Mouse (Mus musculus): ENCODE measurements around the gene Cux2. TPM values are rescaled to one million over a fixed set of nuclear protein-coding genes. Genes with fewer than 3 reads are reported as not detected.

The Cux2 gene
- 9.0 and 9.9 TPM in 2 replicates for polyA plus RNA-seq (2015; fragmentation: Nextera tagmentation; extraction: Ambion mirVana)

- Histone ChIP-seq H3K4me3 (ENCODE audit: low read length) (peak within 1 kb of the TSS; percentile 79), H3K9me3 (ENCODE audit: low read length) (no peaks in the 10 kb centered on the region), H3K27me3 (ENCODE audit: insufficient read depth, low read length) (peaks cover 34% of the 10 kb centered on the region), H3K36me3 (ENCODE audit: insufficient read depth, low read length) (no peaks in the 10 kb centered on the region), H3K4me1 (ENCODE audit: insufficient read depth, low read length) (peaks cover 44% of the 10 kb centered on the region), H3K9ac (replicated peaks; ENCODE audit: low read length) (peak within 1 kb of the TSS; percentile 94), H3K4me2 (replicated peaks; ENCODE audit: low read depth, low read length) (peak within 1 kb of the TSS; percentile 77), H3K27ac (ENCODE audit: low read length) (peak within 1 kb of the TSS; percentile 84)
- ATAC-seq (ENCODE audit: low FRiP score, low TSS enrichment) = peak; percentile 75
- WGBS = under 1% methylated on average over 82 of the region's 90 CpGs
Measured at GRCm38 (mm10) chr5:122050017-122050831, at the start of gene Cux2. Cux2 (minus strand) TSS chr5:122050102.

DNA sequence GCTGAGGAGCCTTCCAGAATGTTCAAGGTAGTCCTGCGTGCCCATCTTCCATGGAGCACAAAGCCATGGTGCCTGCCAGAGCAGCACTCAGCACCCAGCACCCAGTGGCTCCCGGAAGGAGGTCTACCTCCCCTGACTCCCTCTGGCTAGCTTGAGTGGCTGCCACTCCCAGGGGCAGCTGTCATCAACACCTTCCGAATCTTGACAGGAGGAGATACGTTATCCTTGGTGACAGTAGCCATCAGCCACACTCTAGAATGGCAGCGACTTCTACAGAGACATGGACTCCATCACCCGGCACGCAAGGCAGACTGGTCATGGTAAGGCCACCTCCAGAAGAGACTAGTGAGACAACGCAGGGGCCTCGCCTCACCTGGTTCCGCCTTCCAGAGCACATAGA is 44.5 kb upstream of the Cux2 start:
- Histone ChIP-seq H3K4me2 (replicated peaks; ENCODE audit: low read depth, low read length) (no peak overlapping the region), H3K9me3 (ENCODE audit: low read length) (0 out of 2 replicates have a peak, but pooled peaks cover 4% of the 10 kb centered on the region), H3K4me1 (ENCODE audit: insufficient read depth, low read length) (peaks cover 2% of the 10 kb centered on the region; the same call in 1 of the 2 replicates), H3K4me3 (ENCODE audit: low read length) (no peak overlapping the region), H3K27me3 (ENCODE audit: insufficient read depth, low read length) (no peaks in the 10 kb centered on the region), H3K36me3 (ENCODE audit: insufficient read depth, low read length) (no peaks in the 10 kb centered on the region), H3K9ac (replicated peaks; ENCODE audit: low read length) (no peak overlapping the region), H3K27ac (ENCODE audit: low read length) (no peak overlapping the region)
- 92% methylated on average over 10 of the region's 10 CpGs for WGBS
- ATAC-seq (ENCODE audit: low FRiP score, low TSS enrichment) = no peak

- no peaks in the 10 kb centered on the region for H3K36me3 ChIP-seq (ENCODE audit: insufficient read depth, low read length)
- H3K4me2 ChIP-seq (replicated peaks; ENCODE audit: low read depth, low read length) = no peak overlapping the region
- H3K9me3 ChIP-seq (ENCODE audit: low read length) = 0 out of 2 replicates have a peak, but pooled peaks cover 4% of the 10 kb centered on the region
- WGBS = 55% methylated on average over 14 of the region's 14 CpGs
- H3K4me1 ChIP-seq (ENCODE audit: insufficient read depth, low read length) = peaks cover 2% of the 10 kb centered on the region; the same call in 1 of the 2 replicates
- no peak for ATAC-seq (ENCODE audit: low FRiP score, low TSS enrichment)
- H3K27me3 ChIP-seq (ENCODE audit: insufficient read depth, low read length) = no peaks in the 10 kb centered on the region
- H3K9ac ChIP-seq (replicated peaks; ENCODE audit: low read length) = no peak overlapping the region
- no peak overlapping the region for H3K4me3 ChIP-seq (ENCODE audit: low read length)
- H3K27ac ChIP-seq (ENCODE audit: low read length) = no peak overlapping the region
Measured at GRCm38 (mm10) chr5:122093734-122094133, 43.8 kb upstream of the Cux2 start.

GRCm38 (mm10) chr5:122092794-122093193 is 42.9 kb upstream of the Cux2 start:
- Histone ChIP-seq H3K9ac (replicated peaks; ENCODE audit: low read length) (no peak overlapping the region), H3K36me3 (ENCODE audit: insufficient read depth, low read length) (no peaks in the 10 kb centered on the region), H3K9me3 (ENCODE audit: low read length) (0 out of 2 replicates have a peak, but pooled peaks cover 4% of the 10 kb centered on the region), H3K27ac (ENCODE audit: low read length) (no peak overlapping the region), H3K4me1 (ENCODE audit: insufficient read depth, low read length) (peaks cover 2% of the 10 kb centered on the region; the same call in 1 of the 2 replicates), H3K4me3 (ENCODE audit: low read length) (no peak overlapping the region), H3K4me2 (replicated peaks; ENCODE audit: low read depth, low read length) (no peak overlapping the region), H3K27me3 (ENCODE audit: insufficient read depth, low read length) (no peaks in the 10 kb centered on the region)
- 48% methylated on average over 11 of the region's 11 CpGs for WGBS
- no peak for ATAC-seq (ENCODE audit: low FRiP score, low TSS enrichment)

DNA sequence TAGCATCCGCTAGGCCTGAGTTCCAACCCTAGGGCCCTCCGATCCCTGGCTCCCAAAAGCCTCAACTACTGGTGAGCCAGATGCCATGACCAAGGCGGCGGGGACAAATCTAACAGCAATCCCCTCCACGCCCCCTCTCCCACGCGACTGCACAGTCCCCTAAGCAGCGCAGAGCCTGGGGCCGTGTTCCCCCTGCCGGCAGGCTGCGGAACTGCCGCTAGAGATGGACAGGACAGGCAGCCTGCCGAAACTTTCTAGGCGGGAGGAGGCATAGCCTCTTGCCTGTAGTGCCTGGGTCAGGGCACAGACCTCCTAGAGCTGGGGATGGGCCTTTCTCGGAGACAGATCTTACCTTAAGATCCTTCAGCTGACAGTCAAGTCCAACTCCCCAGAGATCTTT is 41.2 kb upstream of the Cux2 start:
- Histone ChIP-seq H3K27ac (ENCODE audit: low read length) (no peak overlapping the region), H3K9me3 (ENCODE audit: low read length) (0 out of 2 replicates have a peak, but pooled peaks cover 4% of the 10 kb centered on the region), H3K4me3 (ENCODE audit: low read length) (no peak overlapping the region), H3K4me2 (replicated peaks; ENCODE audit: low read depth, low read length) (no peak overlapping the region), H3K36me3 (ENCODE audit: insufficient read depth, low read length) (no peaks in the 10 kb centered on the region), H3K9ac (replicated peaks; ENCODE audit: low read length) (no peak overlapping the region), H3K4me1 (ENCODE audit: insufficient read depth, low read length) (peaks cover 2% of the 10 kb centered on the region; the same call in 1 of the 2 replicates), H3K27me3 (ENCODE audit: insufficient read depth, low read length) (no peaks in the 10 kb centered on the region)
- 14% methylated on average over 15 of the region's 15 CpGs for WGBS
- peak; percentile 49; the same call in 1 of the 2 replicates for ATAC-seq (ENCODE audit: low FRiP score, low TSS enrichment)

- Histone ChIP-seq H3K4me2 (replicated peaks; ENCODE audit: low read depth, low read length) (no peak overlapping the region), H3K9me3 (ENCODE audit: low read length) (0 out of 2 replicates have a peak, but pooled peaks cover 4% of the 10 kb centered on the region), H3K36me3 (ENCODE audit: insufficient read depth, low read length) (no peaks in the 10 kb centered on the region), H3K4me1 (ENCODE audit: insufficient read depth, low read length) (peaks cover 2% of the 10 kb centered on the region; the same call in 1 of the 2 replicates), H3K4me3 (ENCODE audit: low read length) (no peak overlapping the region), H3K9ac (replicated peaks; ENCODE audit: low read length) (no peak overlapping the region), H3K27me3 (ENCODE audit: insufficient read depth, low read length) (no peaks in the 10 kb centered on the region), H3K27ac (ENCODE audit: low read length) (no peak overlapping the region)
- ATAC-seq (ENCODE audit: low FRiP score, low TSS enrichment) = no peak
- WGBS = 80% methylated on average over 8 of the region's 8 CpGs
Measured at GRCm38 (mm10) chr5:122089664-122090063, 39.8 kb upstream of the Cux2 start.

- H3K27me3 ChIP-seq (ENCODE audit: insufficient read depth, low read length) = no peaks in the 10 kb centered on the region
- ATAC-seq (ENCODE audit: low FRiP score, low TSS enrichment) = peak; percentile 82
- H3K27ac ChIP-seq (ENCODE audit: low read length) = no peak overlapping the region
- H3K4me2 ChIP-seq (replicated peaks; ENCODE audit: low read depth, low read length) = no peak overlapping the region
- H3K9ac ChIP-seq (replicated peaks; ENCODE audit: low read length) = no peak overlapping the region
- WGBS = 2% methylated on average over 5 of the region's 5 CpGs
- no peak overlapping the region for H3K4me3 ChIP-seq (ENCODE audit: low read length)
- H3K36me3 ChIP-seq (ENCODE audit: insufficient read depth, low read length) = no peaks in the 10 kb centered on the region
- H3K4me1 ChIP-seq (ENCODE audit: insufficient read depth, low read length) = peaks cover 2% of the 10 kb centered on the region; the same call in 1 of the 2 replicates
- H3K9me3 ChIP-seq (ENCODE audit: low read length) = 0 out of 2 replicates have a peak, but pooled peaks cover 4% of the 10 kb centered on the region
Measured at GRCm38 (mm10) chr5:122088917-122089316, 39.0 kb upstream of the Cux2 start.

- Histone ChIP-seq H3K4me2 (replicated peaks; ENCODE audit: low read depth, low read length) (no peak overlapping the region), H3K36me3 (ENCODE audit: insufficient read depth, low read length) (no peaks in the 10 kb centered on the region), H3K4me1 (ENCODE audit: insufficient read depth, low read length) (no peaks in the 10 kb centered on the region), H3K27me3 (ENCODE audit: insufficient read depth, low read length) (no peaks in the 10 kb centered on the region), H3K4me3 (ENCODE audit: low read length) (no peak overlapping the region), H3K9ac (replicated peaks; ENCODE audit: low read length) (no peak overlapping the region), H3K27ac (ENCODE audit: low read length) (no peak overlapping the region), H3K9me3 (ENCODE audit: low read length) (no peaks in the 10 kb centered on the region)
- 87% methylated on average over 3 of the region's 3 CpGs for WGBS
- ATAC-seq (ENCODE audit: low FRiP score, low TSS enrichment) = no peak
Measured at GRCm38 (mm10) chr5:122086121-122086520, 36.2 kb upstream of the Cux2 start.

DNA sequence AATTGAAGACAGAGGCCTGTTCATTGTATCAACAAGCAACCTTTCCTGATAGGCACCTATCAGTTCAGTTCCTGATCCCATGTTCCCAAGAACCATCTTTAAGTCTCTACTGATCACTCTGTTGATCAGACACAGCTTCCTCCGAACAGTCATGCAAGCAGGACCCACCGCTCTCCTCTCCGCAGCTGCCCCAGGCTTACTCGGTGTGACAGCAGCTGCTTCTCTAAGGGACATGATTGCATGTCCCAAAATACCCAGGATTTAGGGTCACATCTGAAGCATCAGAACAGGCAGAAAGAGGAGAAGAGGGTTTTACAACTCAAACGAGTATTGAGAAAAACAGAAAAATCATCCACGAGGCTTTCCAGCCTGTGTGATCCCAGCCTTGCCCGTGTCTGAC is 35.4 kb upstream of the Cux2 start:
- no peak overlapping the region for H3K4me3 ChIP-seq (ENCODE audit: low read length)
- no peaks in the 10 kb centered on the region for H3K4me1 ChIP-seq (ENCODE audit: insufficient read depth, low read length)
- H3K27me3 ChIP-seq (ENCODE audit: insufficient read depth, low read length) = no peaks in the 10 kb centered on the region
- H3K4me2 ChIP-seq (replicated peaks; ENCODE audit: low read depth, low read length) = no peak overlapping the region
- 77% methylated on average over 7 of the region's 7 CpGs for WGBS
- ATAC-seq (ENCODE audit: low FRiP score, low TSS enrichment) = no peak
- H3K27ac ChIP-seq (ENCODE audit: low read length) = no peak overlapping the region
- H3K9me3 ChIP-seq (ENCODE audit: low read length) = no peaks in the 10 kb centered on the region
- H3K9ac ChIP-seq (replicated peaks; ENCODE audit: low read length) = no peak overlapping the region
- H3K36me3 ChIP-seq (ENCODE audit: insufficient read depth, low read length) = no peaks in the 10 kb centered on the region

DNA sequence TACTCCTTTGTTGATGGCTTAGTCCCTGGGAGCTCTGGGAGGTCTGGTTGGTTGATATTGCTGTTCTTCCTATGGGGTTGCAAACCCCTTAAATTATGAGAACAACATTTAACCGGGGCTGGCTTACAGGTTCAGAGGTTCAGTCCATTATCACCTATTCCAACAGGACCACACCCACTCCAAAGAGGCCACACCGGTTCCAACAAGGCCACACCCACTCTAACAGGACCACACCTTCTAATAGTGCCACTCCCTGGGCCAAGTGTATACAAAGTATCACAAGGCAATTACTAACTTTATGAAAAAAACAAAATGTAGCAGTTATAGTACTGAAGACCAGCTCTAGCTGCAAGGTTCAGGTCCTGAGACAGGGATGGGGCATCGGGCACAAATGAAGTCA is 34.6 kb upstream of the Cux2 start:
- no peak for ATAC-seq (ENCODE audit: low FRiP score, low TSS enrichment)
- Histone ChIP-seq H3K36me3 (ENCODE audit: insufficient read depth, low read length) (no peaks in the 10 kb centered on the region), H3K4me1 (ENCODE audit: insufficient read depth, low read length) (no peaks in the 10 kb centered on the region), H3K27me3 (ENCODE audit: insufficient read depth, low read length) (no peaks in the 10 kb centered on the region), H3K27ac (ENCODE audit: low read length) (no peak overlapping the region), H3K4me2 (replicated peaks; ENCODE audit: low read depth, low read length) (no peak overlapping the region), H3K4me3 (ENCODE audit: low read length) (no peak overlapping the region), H3K9me3 (ENCODE audit: low read length) (no peaks in the 10 kb centered on the region), H3K9ac (replicated peaks; ENCODE audit: low read length) (no peak overlapping the region)
- 64% methylated on average over 3 of the region's 3 CpGs for WGBS
